Mouse (Mus musculus) layer of hippocampus, postnatal 25 days (tissue): ENCODE results near the gene Lnp1. TPM values are rescaled to one million over a fixed set of nuclear protein-coding genes. Genes with fewer than 3 reads are reported as not detected.
"Not testable (repeated sequence)": the region's sequence is repeated elsewhere in the genome, so short reads cannot be mapped to it uniquely, and the experiment has no call there.

Experiments
- DNase-seq, 2 experiments: peaks; one replicate each; pipeline ENCODE4 v3.0.0; 2022; ENCODE audit warnings: mixed read lengths in 2 of 2, low spot score in 1 of 2; ENCODE audit errors: extremely low spot score in 1 of 2
- total RNA-seq, 2 experiments: library from RNA; stranded (reverse); gene quantifications; 2 replicates each; pipeline ENCODE4 v1.2.3; 2021

Gene Lnp1
- total RNA-seq = 1 to 10 TPM; 1.2 to 1.6 TPM

- DNase-seq = peak in 1 of 2 experiments; percentile 15
These were observed at the start of gene Lnp1 for GRCm38 (mm10) chr16:56928023-56928422. Gene Lnp1, minus strand, starts transcription at chr16:56928061.

GRCm38 (mm10) chr16:56974646-56975045, 46.8 kb upstream of the Lnp1 start:
- DNase-seq = no peak

GRCm38 (mm10) chr16:56958311-56958710, 30.4 kb upstream of the Lnp1 start:
- not testable (repeated sequence) for DNase-seq

GRCm38 (mm10) chr16:56949085-56949484, 21.2 kb upstream of the Lnp1 start:
- DNase-seq = no peak

- no peak for DNase-seq
These were observed 14.5 kb upstream of the Lnp1 start for GRCm38 (mm10) chr16:56942341-56942740.

- no peak for DNase-seq
These were observed 7.7 kb downstream of the Lnp1 start for GRCm38 (mm10) chr16:56920102-56920657.

GRCm38 (mm10) chr16:56917230-56917629, 10.6 kb downstream of the Lnp1 start:
- DNase-seq = no peak

GRCm38 (mm10) chr16:56908986-56909385, 18.9 kb downstream of the Lnp1 start:
- DNase-seq = no peak

- not testable (repeated sequence) for DNase-seq
These were observed 25.7 kb downstream of the Lnp1 start for GRCm38 (mm10) chr16:56902206-56902605.

GRCm38 (mm10) chr16:56891583-56891982, 36.3 kb downstream of the Lnp1 start:
- DNase-seq = no peak

GRCm38 (mm10) chr16:56886616-56887116, 41.2 kb downstream of the Lnp1 start:
- no peak for DNase-seq

- DNase-seq = peak; percentile 46 to 74
These were observed 41.8 kb downstream of the Lnp1 start, which contains the start of gene Tmem45a for GRCm38 (mm10) chr16:56885824-56886615. Gene Tmem45a, minus strand, starts transcription at chr16:56886166.

GRCm38 (mm10) chr16:56884811-56885210, 43.0 kb downstream of the Lnp1 start:
- DNase-seq = no peak

GRCm38 (mm10) chr16:56873410-56873809, 54.5 kb downstream of the Lnp1 start:
- DNase-seq = no peak

- no peak for DNase-seq
These were observed 57.4 kb downstream of the Lnp1 start for GRCm38 (mm10) chr16:56870458-56870857.

GRCm38 (mm10) chr16:56868361-56868760, 59.5 kb downstream of the Lnp1 start:
- DNase-seq = no peak

- no peak for DNase-seq
These were observed 60.3 kb downstream of the Lnp1 start for GRCm38 (mm10) chr16:56867591-56867990.

Other genes with a start within 250 kb of the Lnp1 start
- 10 to 100 TPM; 58.3 to 60.0 TPM for gene Tfg, start 210.6 kb downstream of the Lnp1 start, total RNA-seq
- not detected for gene Adgrg7, start 132.2 kb downstream of the Lnp1 start, total RNA-seq
- under 1 TPM; 0.61 to 0.69 TPM for gene Tmem45a, start 41.9 kb downstream of the Lnp1 start, total RNA-seq
- not detected for gene Tmem45a2, start 143.3 kb upstream of the Lnp1 start, total RNA-seq
- 100 to 1,000 TPM in 1 of 2 experiments, 10 to 100 TPM in 1; 98.8 to 104 TPM for gene Tomm70a, start 193.6 kb upstream of the Lnp1 start, total RNA-seq
- gene Nit2, start 239.3 kb upstream of the Lnp1 start, total RNA-seq = 10 to 100 TPM; 15.5 to 17.0 TPM